Mouse (Mus musculus) Patski (cell line): Measurements from ENCODE around the gene Fam173b. TPM values are rescaled to one million over a fixed set of nuclear protein-coding genes. Genes with fewer than 3 reads are reported as not detected.

Source experiments
- ATAC-seq: fragments of 100-300 bp; one replicate; pipeline ENCODE4 v1.8.0; 2021
- CTCF ChIA-PET: fragments of 350-600 bp; sonication (Branson Sonifier 250); formaldehyde crosslinking; loops from one replicate; lab custom pipeline; 2022; ENCODE audit warnings: inconsistent platforms; lab: Charles Lee
- POLR2A ChIA-PET: fragments of 350-600 bp; sonication (Branson Sonifier 250); formaldehyde crosslinking; loops from one replicate; lab custom pipeline; 2022; ENCODE audit warnings: antibody characterized with exemption, inconsistent platforms; lab: Charles Lee
- DNase-seq: peaks from one replicate; pipeline ENCODE4 v3.0.0-alpha.2; 2011; ENCODE audit warnings: low read depth, low spot score
- H3K27me3 ChIP-seq: fragments of 371-371 bp; one replicate; pipeline ENCODE4 v1.5.1; 2021
- CTCF ChIP-seq: fragments of 100-300 bp; IDR thresholded peaks from one replicate; pipeline ENCODE4 v1.5.1; 2021
- in situ Hi-C: fragments of 300-500 bp; cut with MboI; formaldehyde crosslinking; loops from 3 replicates; pipeline ENCODE4 v1.11.1; 2018; ENCODE audit warnings: low pct_unique_long_range_greater_than_20kb, mixed read lengths
- polyA plus RNA-seq: library from polyadenylated mRNA; unstranded; gene quantifications from one replicate; pipeline ENCODE4 v1.2.3, GENCODE M21; 2021

The Fam173b gene
- polyA plus RNA-seq, 1 experiment from 2014 or later, result 13.3 TPM

GRCm38 (mm10) chr15:31629556-31629955 is 27.9 kb downstream of the Fam173b start:
- in situ Hi-C loops, result no loop called here
- DNase-seq, result no peak
- ATAC-seq, result no peak
- no peak for TF ChIP-seq CTCF
- ChIA-PET POLR2A (no interaction called here), CTCF (interaction anchor here (0.9 kb wide), 1 partner anchor 9 kb away, joined by 3 read pairs; no protein-coding TSS in a partner anchor)
- no peaks in the 10 kb centered on the region for H3K27me3 ChIP-seq

DNA sequence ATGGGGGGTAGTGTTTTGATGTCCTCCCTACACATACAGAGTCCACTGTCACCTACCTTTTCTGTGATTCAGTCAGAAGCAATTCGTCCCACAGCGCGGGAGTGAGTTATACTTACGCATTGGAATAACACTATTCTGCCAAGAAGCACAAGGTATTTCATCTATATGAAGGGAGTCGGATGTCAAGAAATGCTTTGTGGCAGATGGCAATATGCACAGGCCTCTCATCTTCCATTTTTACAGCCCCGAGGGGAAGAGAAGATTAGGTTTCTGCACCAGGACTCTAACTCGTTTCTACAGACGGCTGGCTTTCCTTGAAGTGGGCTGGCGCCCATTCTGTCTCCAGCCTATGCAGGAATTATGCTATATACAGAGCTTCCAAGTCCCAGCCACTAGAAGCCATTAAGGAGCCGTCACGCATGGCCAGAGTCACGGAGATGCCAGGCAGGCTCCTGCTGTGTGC is 29.8 kb downstream of the Fam173b start:
- no peak for DNase-seq

GRCm38 (mm10) chr15:31632478-31632877 is 30.8 kb downstream of the Fam173b start:
- TF ChIP-seq CTCF, result no peak
- ChIA-PET POLR2A (no interaction called here), CTCF (no interaction called here)
- ATAC-seq (peak; percentile 80), DNase-seq (peak; percentile 31)
- in situ Hi-C loops, result no loop called here
- H3K27me3 ChIP-seq, result no peaks in the 10 kb centered on the region

More for the DNA sequence above, 29.8 kb downstream of the Fam173b start:
- CTCF ChIA-PET, result no interaction called here
- ATAC-seq, result no peak
- no peak for TF ChIP-seq CTCF
- H3K27me3 ChIP-seq, result no peaks in the 10 kb centered on the region
- POLR2A ChIA-PET, result no interaction called here
- in situ Hi-C loops, result no loop called here

- DNase-seq (no peak), ATAC-seq (no peak)
- ChIA-PET CTCF (no interaction called here), POLR2A (no interaction called here)
- in situ Hi-C loops, result no loop called here
- H3K27me3 ChIP-seq, result no peaks in the 10 kb centered on the region
- no peak for TF ChIP-seq CTCF
These were observed 32.9 kb downstream of the Fam173b start for GRCm38 (mm10) chr15:31634582-31634981.

DNA sequence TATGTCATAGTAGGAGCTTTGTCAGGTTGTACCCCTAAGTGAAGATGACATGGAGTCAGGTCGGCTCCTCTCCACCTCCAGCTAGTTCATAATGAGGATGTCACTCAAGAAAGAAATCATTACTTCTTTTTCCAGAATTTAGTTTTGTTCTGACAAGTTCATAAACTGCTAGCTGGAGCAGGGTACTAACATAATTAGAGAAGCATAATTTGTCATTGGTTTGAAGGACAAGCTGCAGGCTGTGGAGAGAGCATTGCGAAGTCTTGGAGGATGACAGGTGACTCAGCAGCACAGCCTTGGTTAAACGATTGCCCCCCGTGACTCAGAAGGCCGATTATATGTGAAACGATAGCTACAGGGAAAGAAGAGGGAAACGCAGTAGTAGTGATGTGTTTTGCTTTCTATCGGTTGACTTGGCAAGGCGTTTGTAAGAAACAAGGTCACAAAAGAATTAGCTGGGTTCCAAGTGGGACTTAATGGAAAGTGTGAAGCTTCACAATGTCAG is 34.5 kb downstream of the Fam173b start:
- DNase-seq, result no peak
- TF ChIP-seq CTCF, result no peak
- CTCF ChIA-PET, result no interaction called here
- ATAC-seq, result peak; percentile 47
- no peaks in the 10 kb centered on the region for H3K27me3 ChIP-seq
- POLR2A ChIA-PET, result no interaction called here
- in situ Hi-C loops, result no loop called here

- peaks cover 15% of the 10 kb centered on the region for H3K27me3 ChIP-seq
- no peak for ATAC-seq
- POLR2A ChIA-PET, result no interaction called here
- DNase-seq, result no peak
- in situ Hi-C loops, result no loop called here
- TF ChIP-seq CTCF, result no peak
- CTCF ChIA-PET, result interaction anchor here (1.5 kb wide), 1 partner anchor 26 kb away, joined by 4 read pairs; no protein-coding TSS in a partner anchor
These were observed 45.6 kb downstream of the Fam173b start for GRCm38 (mm10) chr15:31647225-31647624.

DNA sequence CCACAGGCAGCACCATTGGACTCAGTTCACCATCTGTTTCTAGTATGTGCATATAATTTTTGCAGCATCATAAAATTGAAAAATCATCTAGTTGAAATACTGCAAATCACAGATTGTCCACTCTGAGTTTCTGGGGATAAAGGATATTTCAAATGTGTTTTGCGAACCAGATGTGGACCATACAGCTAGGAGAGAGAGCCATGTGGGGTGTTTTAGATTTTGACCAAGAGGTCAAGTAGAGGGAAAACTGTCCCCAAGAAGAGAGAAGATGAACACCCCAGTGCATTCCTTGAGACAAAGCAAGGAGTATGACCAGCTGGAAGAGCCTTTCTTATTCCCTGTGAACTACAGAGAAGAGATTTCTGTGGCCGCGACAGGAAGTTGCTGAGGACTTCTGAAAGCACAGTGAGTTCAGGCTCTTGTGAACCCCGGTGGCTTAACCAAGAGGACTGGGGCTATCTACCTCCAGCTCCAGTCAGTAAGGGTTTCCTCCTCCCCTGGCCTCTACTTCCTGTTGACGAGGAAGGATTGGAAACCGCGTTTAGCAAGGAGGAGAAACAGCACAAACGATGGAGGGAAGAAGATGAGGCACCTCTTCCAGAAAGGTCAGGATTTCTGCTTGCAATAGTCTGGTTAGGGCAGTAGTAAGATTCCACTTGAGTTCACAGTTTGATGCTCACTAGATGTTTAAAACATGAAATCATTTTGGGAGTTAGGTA is 46.4 kb downstream of the Fam173b start:
- H3K27me3 ChIP-seq, result peaks cover 15% of the 10 kb centered on the region
- DNase-seq, result no peak
- ATAC-seq, result no peak
- in situ Hi-C loops, result no loop called here
- ChIA-PET CTCF (interaction anchor here (1.5 kb wide), 1 partner anchor 26 kb away, joined by 4 read pairs; no protein-coding TSS in a partner anchor), POLR2A (no interaction called here)
- no peak for TF ChIP-seq CTCF

GRCm38 (mm10) chr15:31649691-31650090 is 48.0 kb downstream of the Fam173b start:
- peaks cover 15% of the 10 kb centered on the region for H3K27me3 ChIP-seq
- in situ Hi-C loops, result no loop called here
- no peak for DNase-seq
- no peak for TF ChIP-seq CTCF
- no peak for ATAC-seq
- ChIA-PET CTCF (interaction anchor here (1.3 kb wide), 1 partner anchor 10 kb away, joined by 3 read pairs; no protein-coding TSS in a partner anchor), POLR2A (no interaction called here)

DNA sequence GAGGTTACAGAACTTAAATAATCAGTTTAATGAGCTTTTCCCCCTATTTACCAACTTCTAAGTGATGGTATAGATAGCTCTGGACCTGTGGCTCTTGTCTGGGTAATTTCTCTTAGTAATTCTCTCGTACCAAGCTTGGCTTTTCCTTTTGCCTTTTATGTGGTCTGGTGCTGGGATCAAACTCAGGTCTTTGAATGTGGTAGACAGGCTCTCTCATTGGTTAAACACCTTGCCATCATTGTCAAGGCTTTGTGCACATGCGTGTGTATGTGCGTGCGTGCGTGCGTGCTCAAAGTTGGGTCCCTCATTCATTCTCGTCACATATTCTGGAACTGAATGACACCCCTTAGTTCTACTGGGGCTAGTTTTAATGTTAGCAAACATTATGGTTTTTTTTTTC is 49.2 kb downstream of the Fam173b start:
- TF ChIP-seq CTCF, result no peak
- POLR2A ChIA-PET, result interaction anchor here (0.6 kb wide), 1 partner anchor 38 kb away, joined by 3 read pairs; no protein-coding TSS in a partner anchor
- CTCF ChIA-PET, result no interaction called here
- H3K27me3 ChIP-seq, result peaks cover 15% of the 10 kb centered on the region
- in situ Hi-C loops, result no loop called here
- DNase-seq (no peak), ATAC-seq (no peak)

DNA sequence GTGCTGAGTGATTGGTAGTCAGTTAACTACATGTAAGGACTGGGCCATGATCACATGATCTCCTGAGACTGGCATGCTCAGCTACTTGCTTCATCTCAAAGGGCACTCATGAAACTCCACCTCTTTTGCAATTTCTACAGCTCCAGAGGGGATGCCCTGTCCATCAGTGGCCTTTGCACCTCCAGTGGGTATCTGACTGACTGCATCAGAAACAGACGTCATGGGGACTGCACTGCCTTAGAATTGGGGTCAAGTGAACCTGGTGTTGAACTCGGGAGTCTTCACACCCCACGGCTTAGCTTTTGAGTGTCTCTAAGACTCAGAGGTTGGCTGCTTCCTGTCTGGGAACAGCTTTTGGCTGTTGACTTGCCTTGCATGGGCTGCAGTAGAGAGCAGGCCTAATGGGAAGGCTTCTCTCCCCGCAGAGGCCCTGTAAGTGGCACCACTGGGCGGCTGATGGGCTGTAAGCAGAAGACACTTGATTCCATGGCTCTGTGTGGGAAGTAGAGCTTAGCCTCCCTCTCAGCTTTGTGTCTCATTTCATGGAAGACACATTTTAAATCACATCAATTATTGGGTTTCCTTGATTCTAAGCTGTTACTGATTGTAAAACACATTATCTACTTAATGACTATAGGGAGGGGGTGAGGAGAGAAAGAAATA is 58.6 kb downstream of the Fam173b start:
- CTCF ChIA-PET, result interaction anchor here (1.2 kb wide), 1 partner anchor 11 kb away, joined by 3 read pairs; no protein-coding TSS in a partner anchor

GRCm38 (mm10) chr15:31660844-31661243 is 59.2 kb downstream of the Fam173b start:
- ATAC-seq, result no peak
- ChIA-PET CTCF (no interaction called here), POLR2A (no interaction called here)
- DNase-seq, result no peak
- in situ Hi-C loops, result no loop called here
- TF ChIP-seq CTCF, result no peak
- peaks cover 5% of the 10 kb centered on the region for H3K27me3 ChIP-seq

More for the DNA sequence above, 58.6 kb downstream of the Fam173b start:
- peaks cover 5% of the 10 kb centered on the region for H3K27me3 ChIP-seq
- TF ChIP-seq CTCF, result no peak
- POLR2A ChIA-PET, result no interaction called here
- ATAC-seq (no peak), DNase-seq (no peak)
- in situ Hi-C loops, result no loop called here
